In genomic region chr10:23120437-23120836, GRCm38 (mm10) we compare ENCODE assay signal across 27 mouse cellular contexts.
DNase-seq lines count a peak whose midpoint lies in the region; ATAC-seq and TF ChIP-seq lines count a peak whose summit lies in the region.
"Had no signal": no experiment of that assay in that cellular context is flagged by ENCODE, and none has a peak within 500 bp of the region (broad histone marks: within the 10 kb centered on the region; RNA-seq: fewer than 3 reads in every experiment).

No protein-coding gene starts in this region.

- WGBS in limb, embryonic 11.5 days: 69% methylated on average over 2 of the region's 2 CpGs
- 79% methylated on average over 2 of the region's 2 CpGs for WGBS in limb, embryonic 10.5 days
- WGBS in midbrain, embryonic 16.5 days: 52% methylated on average over 2 of the region's 2 CpGs

- DNase-seq in frontal cortex, postnatal 36 days (ENCODE audit: low spot score in 2 of 2): no peak
- DNase-seq in limb, embryonic 11.5 days (ENCODE audit: low spot score): peak; percentile 4
- DNase-seq in limb, embryonic 10.5 days (ENCODE audit: low spot score): no peak
- DNase-seq in Muller cell, postnatal 12 days (ENCODE audit: inconsistent ontology term): peak; percentile 49
- DNase-seq in left cerebral cortex, adult 18-20 months (ENCODE audit: low spot score in 2 of 2): no peak
- DNase-seq: adrenal gland, adult 8-10 months; adrenal gland, postnatal 14 days; adrenal gland, postnatal 36 days; B cell, adult 2 months; cerebellum, adult 11-12 months; cerebellum, adult 2 months; cerebellum, adult 9-10 months; cerebellum, postnatal 10 days; cerebellum, postnatal 25 days had no signal

- peak; percentile 64 for ATAC-seq in frontal cortex, adult (ENCODE audit: low TSS enrichment)
- ATAC-seq in limb, embryonic 11.5 days (ENCODE audit: insufficient number of reproducible peaks, low FRiP score, low TSS enrichment, low read depth): no peak
- no peak for ATAC-seq in midbrain, embryonic 16.5 days
- ATAC-seq: activated CD4-positive, CD25-positive, alpha-beta regulatory T cell, adult 4 months; CD4-positive, CD25-positive, alpha-beta regulatory T cell, adult 4 months; forebrain, embryonic 14.5 days; forebrain, embryonic 16.5 days; Patski had no signal

- no peak overlapping the region for H3K27ac ChIP-seq in limb, embryonic 11.5 days (replicated peaks; ENCODE audit: low read depth, low read length)
- no peak overlapping the region for H3K27ac ChIP-seq in limb, embryonic 10.5 days
- peak overlapping the region; percentile 91 for H3K27ac ChIP-seq in embryonic fibroblast, embryonic 13.5 days (ENCODE audit: insufficient read depth, low read length)
- no peak overlapping the region for H3K27ac ChIP-seq in midbrain, embryonic 16.5 days (ENCODE audit: low read length)
- H3K27ac ChIP-seq: embryonic facial prominence, embryonic 10.5 days; embryonic facial prominence, embryonic 12.5 days had no signal

- TF ChIP-seq CTCF in embryonic fibroblast, embryonic 13.5 days (IDR thresholded peaks at IDR 0.05; ENCODE audit: borderline replicate concordance, insufficient read depth, low read length): no peak

- no peak overlapping the region for H3K4me2 ChIP-seq in limb, embryonic 11.5 days (ENCODE audit: low read depth, severe bottlenecking)
- H3K4me2 ChIP-seq in midbrain, embryonic 16.5 days (ENCODE audit: low read length): no peak overlapping the region
- H3K4me2 ChIP-seq: embryonic facial prominence, embryonic 12.5 days had no signal

- no peak for TF ChIP-seq POLR2A in embryonic fibroblast, embryonic 13.5 days (IDR thresholded peaks at IDR 0.05; ENCODE audit: low read depth, low read length)

- H3K36me3 ChIP-seq in limb, embryonic 11.5 days (ENCODE audit: control insufficient read depth, insufficient read depth, low read length): no peaks in the 10 kb centered on the region
- H3K36me3 ChIP-seq in limb, embryonic 10.5 days: peaks cover 4% of the 10 kb centered on the region; the same call in 1 of the 2 replicates
- no peaks in the 10 kb centered on the region for H3K36me3 ChIP-seq in midbrain, embryonic 16.5 days (ENCODE audit: control insufficient read depth, insufficient read depth, low read length)
- H3K36me3 ChIP-seq: embryonic facial prominence, embryonic 12.5 days; G1E had no signal

- no peak overlapping the region for H3K9ac ChIP-seq in limb, embryonic 11.5 days (ENCODE audit: low read length)
- H3K9ac ChIP-seq in midbrain, embryonic 16.5 days (ENCODE audit: low read depth, low read length): no peak overlapping the region
- H3K9ac ChIP-seq: embryonic facial prominence, embryonic 12.5 days had no signal

- peaks cover 5% of the 10 kb centered on the region; the same call in 1 of the 2 replicates for H3K4me1 ChIP-seq in limb, embryonic 11.5 days (ENCODE audit: control insufficient read depth, insufficient read depth, low read length)
- peaks cover 20% of the 10 kb centered on the region for H3K4me1 ChIP-seq in limb, embryonic 10.5 days
- H3K4me1 ChIP-seq in embryonic fibroblast, embryonic 13.5 days (ENCODE audit: control insufficient read depth, insufficient read depth, low read length): peaks cover 5% of the 10 kb centered on the region
- H3K4me1 ChIP-seq in midbrain, embryonic 16.5 days (ENCODE audit: control insufficient read depth, insufficient read depth, low read length): no peaks in the 10 kb centered on the region

- H3K27me3 ChIP-seq in limb, embryonic 11.5 days (ENCODE audit: control insufficient read depth, insufficient read depth, low read length): no peaks in the 10 kb centered on the region
- H3K27me3 ChIP-seq in limb, embryonic 10.5 days (ENCODE audit: low read depth, poor library complexity, severe bottlenecking): no peaks in the 10 kb centered on the region
- no peaks in the 10 kb centered on the region for H3K27me3 ChIP-seq in midbrain, embryonic 16.5 days (ENCODE audit: control insufficient read depth, insufficient read depth, low read depth, low read length)
- H3K27me3 ChIP-seq: CH12.LX; embryonic facial prominence, embryonic 12.5 days; Patski had no signal

- no peak overlapping the region for H3K4me3 ChIP-seq in limb, embryonic 11.5 days (ENCODE audit: low read depth, low read length)
- no peak overlapping the region for H3K4me3 ChIP-seq in limb, embryonic 10.5 days
- no peak overlapping the region for H3K4me3 ChIP-seq in embryonic fibroblast, embryonic 13.5 days (ENCODE audit: insufficient read depth, low read length)
- no peak overlapping the region for H3K4me3 ChIP-seq in midbrain, embryonic 16.5 days (ENCODE audit: low read depth, low read length)
- H3K4me3 ChIP-seq: embryonic facial prominence, embryonic 10.5 days; embryonic facial prominence, embryonic 12.5 days; erythroblast, embryonic 14.5 days had no signal

- no peaks in the 10 kb centered on the region for H3K9me3 ChIP-seq in limb, embryonic 11.5 days (ENCODE audit: control insufficient read depth, low read length)
- H3K9me3 ChIP-seq in limb, embryonic 10.5 days (replicated peaks): no peaks in the 10 kb centered on the region
- no peaks in the 10 kb centered on the region for H3K9me3 ChIP-seq in midbrain, embryonic 16.5 days (replicated peaks; ENCODE audit: control insufficient read depth, low read length, poor library complexity, severe bottlenecking)
- H3K9me3 ChIP-seq: embryonic facial prominence, embryonic 10.5 days; embryonic facial prominence, embryonic 12.5 days; G1E had no signal

Comparison
In these comparisons a context has a peak if more than half of its experiments do, and no peak if none do; other contexts are left out.
1. DNase-seq: peak in limb, embryonic 11.5 days (single experiment) and Muller cell, postnatal 12 days (single experiment); none in frontal cortex, postnatal 36 days (0 of 2), limb, embryonic 10.5 days (single experiment) and left cerebral cortex, adult 18-20 months (0 of 2).